8 mouse cellular contexts compared by ENCODE assay signal in the genomic region with DNA sequence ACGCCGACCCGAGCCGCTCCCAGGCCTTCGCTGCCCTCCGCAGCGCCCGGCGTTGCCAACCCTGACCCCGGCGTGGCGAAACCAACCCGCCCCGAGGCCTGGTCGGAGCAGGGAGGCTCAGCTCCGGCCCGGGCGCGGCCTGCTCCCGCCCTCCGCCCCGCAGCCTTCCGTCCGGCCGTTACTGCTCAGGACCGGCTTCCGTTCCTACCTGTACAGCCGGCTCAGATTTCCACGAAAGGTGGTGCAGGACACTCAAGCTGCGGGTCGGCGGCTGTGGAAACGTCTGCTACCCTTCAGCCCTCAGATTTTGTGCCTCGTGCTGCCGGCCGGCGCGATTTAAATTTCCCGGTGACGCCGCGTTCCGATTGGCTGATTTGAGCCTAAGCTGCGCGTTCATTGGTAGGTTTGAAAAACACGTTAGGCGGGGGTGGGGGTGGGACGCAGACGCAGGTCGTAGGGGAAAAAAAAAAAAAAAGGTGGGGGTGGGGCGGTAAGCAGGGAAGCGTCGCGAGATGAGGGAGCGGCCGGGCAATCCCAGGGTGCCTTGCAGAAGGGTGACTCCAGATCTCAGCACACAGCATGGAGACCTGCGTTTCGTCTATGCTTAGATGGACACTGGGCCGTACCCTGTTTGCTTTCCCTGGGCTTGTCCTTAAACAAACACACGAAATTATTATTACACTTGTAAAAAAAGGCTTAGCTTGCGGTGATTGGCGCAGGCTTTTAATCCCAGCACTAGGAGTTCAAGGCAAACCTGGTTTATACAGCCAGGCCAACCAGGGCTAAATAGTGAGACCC. TPM values are rescaled to one million over a fixed set of nuclear protein-coding genes. Genes with fewer than 3 reads are reported as not detected.
DNase-seq lines count a peak whose midpoint lies in the region; ATAC-seq lines count a peak whose summit lies in the region.

A gene (minus strand): TSS at position 391 of the 798 bp plus-strand sequence.

- under 1% methylated on average over 61 of the region's 62 CpGs for WGBS in hindbrain, embryonic 12.5 days

- peak; percentile 98 for DNase-seq in Muller cell, postnatal 12 days (ENCODE audit: inconsistent ontology term)
- peak; percentile 89 for DNase-seq in cerebellum, adult 9-11 months
- DNase-seq in frontal cortex, postnatal 10 days (ENCODE audit: low spot score in 2 of 2), result peak; percentile 83 to 87
- peak; percentile 85 to 91 for DNase-seq in layer of hippocampus, postnatal 14 days (ENCODE audit: low spot score in 2 of 2)
- DNase-seq in lung, postnatal 14 days, result peak; percentile 93
- DNase-seq in retina, adult 2 months (ENCODE audit: low read depth, low spot score), result peak; percentile 92
- peak; percentile 88 to 90 for DNase-seq in thymus, postnatal 36 days

- peak within 1 kb of the TSS; percentile 85 for H3K27ac ChIP-seq in hindbrain, embryonic 12.5 days

- peak within 1 kb of the TSS; percentile 57 for H3K4me2 ChIP-seq in hindbrain, embryonic 12.5 days (replicated peaks)

- H3K27me3 ChIP-seq in hindbrain, embryonic 12.5 days, result no peaks in the 10 kb centered on the region

- peak; percentile 93 for ATAC-seq in hindbrain, embryonic 12.5 days (ENCODE audit: low FRiP score)

- peaks cover 10% of the 10 kb centered on the region for H3K4me1 ChIP-seq in hindbrain, embryonic 12.5 days

- H3K9ac ChIP-seq in hindbrain, embryonic 12.5 days, result peak within 1 kb of the TSS; percentile 83

- H3K4me3 ChIP-seq in hindbrain, embryonic 12.5 days, result peak within 1 kb of the TSS; percentile 78

- peaks cover 25% of the 10 kb centered on the region for H3K36me3 ChIP-seq in hindbrain, embryonic 12.5 days

- no peaks in the 10 kb centered on the region for H3K9me3 ChIP-seq in hindbrain, embryonic 12.5 days (replicated peaks)

RNA-seq across cellular contexts. Expression of the gene that starts here (rescaled TPM):
- 340 and 349 TPM in 2 replicates for polyA plus RNA-seq in hindbrain, embryonic 12.5 days (2016; fragmentation: Nextera tagmentation; extraction: Ambion mirVana)
- 10 to 100 TPM; 27.9 to 28.7 TPM for total RNA-seq in layer of hippocampus, postnatal 14 days (2021)

Comparison
In these comparisons a context has a peak if more than half of its experiments do, and no peak if none do; other contexts are left out.
1. Peak in every context shown above with its lines: DNase-seq, ATAC-seq, H3K4me3 ChIP-seq and H3K27ac ChIP-seq.